Mouse (Mus musculus) forebrain, embryonic 16.5 days (tissue): ENCODE measurements at regions not wholly inside any gene's neighbourhood (a gene's known extent, or its start where the extent isn't known, plus 50 kb on each side); places are given as distances from the start of the nearest gene placed in this dataset.

Source experiments
- ATAC-seq: fragments of 200-750 bp; cut with Nextera tagmentation; 2 replicates; pipeline ENCODE4 v1.8.0; 2017; ENCODE audit warnings: mild to moderate bottlenecking, moderate library complexity
- H3K27ac ChIP-seq: fragments of 300-500 bp; sonication (generic); 2 replicates; pipeline ENCODE4 v1.5.1; 2014; ENCODE audit warnings: low read length, control low read depth
- H3K27me3 ChIP-seq: fragments of 300-500 bp; sonication (generic); replicated peaks from 2 replicates; pipeline ENCODE4 v1.6.1; 2014; ENCODE audit warnings: low read length; ENCODE audit not compliant: control insufficient read depth, insufficient read depth
- H3K36me3 ChIP-seq: fragments of 300-500 bp; sonication (generic); 2 replicates; pipeline ENCODE4 v1.6.1; 2014; ENCODE audit not compliant: control insufficient read depth, insufficient read depth
- H3K4me1 ChIP-seq: fragments of 300-500 bp; sonication (generic); replicated peaks from 2 replicates; pipeline ENCODE4 v1.6.1; 2014; ENCODE audit warnings: low read length; ENCODE audit not compliant: control insufficient read depth, insufficient read depth
- H3K4me2 ChIP-seq: fragments of 300-500 bp; sonication (generic); 2 replicates; pipeline ENCODE4 v1.6.1; 2014; ENCODE audit warnings: mild to moderate bottlenecking, low read length, control low read depth
- H3K4me3 ChIP-seq: fragments of 300-500 bp; sonication (generic); replicated peaks from 2 replicates; pipeline ENCODE4 v1.5.1; 2014; ENCODE audit warnings: mild to moderate bottlenecking, low read length, control low read depth
- H3K9ac ChIP-seq: fragments of 300-500 bp; sonication (generic); replicated peaks from 2 replicates; pipeline ENCODE4 v1.6.1; 2014; ENCODE audit warnings: low read depth, low read length, control low read depth
- H3K9me3 ChIP-seq: fragments of 300-500 bp; sonication (generic); 2 replicates; pipeline ENCODE4 v1.6.1; 2016; ENCODE audit warnings: low read length; ENCODE audit not compliant: control insufficient read depth
- WGBS: fragments of 180-500 bp; shearing (Covaris S2); extraction: QIAGEN DNeasy Blood & Tissue Kit; methylation state at CpG from one replicate; pipeline ENCODE4 v1.1.7; 2014; 5-methylcytosine and 5-hydroxymethylcytosine counted together

DNA sequence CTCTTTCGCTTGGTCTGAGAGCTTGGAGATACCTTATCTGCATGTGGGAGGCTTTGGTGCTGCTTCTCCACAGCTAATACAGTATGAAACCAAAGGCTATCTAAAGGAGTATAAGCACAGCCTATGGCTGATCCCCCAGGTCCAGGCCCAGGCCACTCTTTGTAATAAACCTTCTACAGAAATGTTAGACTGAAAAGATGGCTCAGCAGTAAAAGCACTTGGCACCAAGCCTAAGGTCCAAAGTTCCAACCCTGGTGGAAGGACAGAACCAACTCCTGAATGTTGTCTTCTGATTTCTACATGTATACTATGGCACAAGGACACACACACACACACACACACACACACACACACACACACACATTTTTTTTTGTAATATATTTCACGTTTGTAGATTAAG is 1397.2 kb upstream of the Cntnap5a start:
- H3K9ac ChIP-seq = no peak overlapping the region
- no peak for ATAC-seq
- 98% methylated on average over 2 of the region's 2 CpGs for WGBS
- H3K4me3 ChIP-seq = no peak overlapping the region
- H3K4me1 ChIP-seq = no peaks in the 10 kb centered on the region
- H3K27ac ChIP-seq = no peak overlapping the region
- H3K27me3 ChIP-seq = no peaks in the 10 kb centered on the region
- H3K36me3 ChIP-seq = no peaks in the 10 kb centered on the region
- no peaks in the 10 kb centered on the region for H3K9me3 ChIP-seq
- H3K4me2 ChIP-seq = no peak overlapping the region

GRCm38 (mm10) chr1:114330541-114330940 is 1354.0 kb upstream of the Cntnap5a start:
- WGBS = 60% methylated on average over 2 of the region's 2 CpGs
- Histone ChIP-seq H3K36me3 (no peaks in the 10 kb centered on the region), H3K27ac (no peak overlapping the region), H3K27me3 (no peaks in the 10 kb centered on the region), H3K4me3 (no peak overlapping the region), H3K9me3 (no peaks in the 10 kb centered on the region), H3K9ac (no peak overlapping the region), H3K4me2 (no peak overlapping the region), H3K4me1 (no peaks in the 10 kb centered on the region)
- ATAC-seq = peak; percentile 82

- no peak overlapping the region for H3K27ac ChIP-seq
- H3K27me3 ChIP-seq = no peaks in the 10 kb centered on the region
- no peak for ATAC-seq
- no peaks in the 10 kb centered on the region for H3K9me3 ChIP-seq
- no peaks in the 10 kb centered on the region for H3K36me3 ChIP-seq
- H3K4me3 ChIP-seq = no peak overlapping the region
- no peak overlapping the region for H3K4me2 ChIP-seq
- no peak overlapping the region for H3K9ac ChIP-seq
- H3K4me1 ChIP-seq = no peaks in the 10 kb centered on the region
These were observed 1326.2 kb upstream of the Cntnap5a start for GRCm38 (mm10) chr1:114358215-114358995.

- no peak overlapping the region for H3K4me3 ChIP-seq
- no peaks in the 10 kb centered on the region for H3K27me3 ChIP-seq
- H3K9ac ChIP-seq = no peak overlapping the region
- H3K9me3 ChIP-seq = no peaks in the 10 kb centered on the region
- no peaks in the 10 kb centered on the region for H3K4me1 ChIP-seq
- no peak overlapping the region for H3K4me2 ChIP-seq
- no peak for ATAC-seq
- 51% methylated on average over 3 of the region's 3 CpGs for WGBS
- H3K36me3 ChIP-seq = no peaks in the 10 kb centered on the region
- no peak overlapping the region for H3K27ac ChIP-seq
These were observed 1292.5 kb upstream of the Cntnap5a start for GRCm38 (mm10) chr1:114392034-114392433.
